Mouse (Mus musculus) G1E (cell line): ENCODE measurements around the gene Rras2.

Experiments used
- CTCF ChIP-seq: IDR thresholded peaks from 2 replicates; pipeline ENCODE4 v1.5.1; 2012; ENCODE audit warnings: low read depth, low read length, inconsistent platforms, mixed read lengths
- GATA1 ChIP-seq: IDR thresholded peaks from 2 replicates; pipeline ENCODE4 v1.6.1; 2012; ENCODE audit warnings: borderline replicate concordance, low read length, inconsistent platforms, mixed read lengths
- GATA2 ChIP-seq: IDR thresholded peaks from 2 replicates; pipeline ENCODE4 v1.6.1; 2012; ENCODE audit warnings: low read depth, low read length, inconsistent platforms, borderline replicate concordance

DNA sequence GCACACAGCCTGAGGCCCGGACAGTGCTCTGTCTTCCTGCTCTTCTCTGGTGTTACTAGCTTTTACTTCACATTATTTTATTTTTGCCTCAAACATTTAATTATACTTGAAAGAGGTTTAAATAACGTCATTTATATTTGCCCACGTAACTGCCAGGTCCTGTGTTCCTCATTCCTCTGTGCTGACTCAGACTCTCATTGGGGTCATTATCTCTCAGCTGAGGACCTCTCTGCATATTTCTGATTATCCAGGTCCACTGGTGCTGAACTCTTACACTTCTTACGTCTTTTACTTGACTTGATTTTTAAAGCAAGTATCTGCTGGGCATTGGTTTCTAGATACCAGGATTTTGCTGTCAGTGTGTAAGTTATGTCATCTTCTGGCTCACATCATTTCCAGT lies 63.9 kb downstream of the Rras2 start:
- no peak for TF ChIP-seq CTCF
- TF ChIP-seq GATA1 = no peak
- TF ChIP-seq GATA2 = no peak
